Mouse (Mus musculus): ENCODE results near the gene Gpr18. TPM values are rescaled to one million over a fixed set of nuclear protein-coding genes. Genes with fewer than 3 reads are reported as not detected.
A peak's percentile ranks its signal among the peaks of the same experiment; 100 is the strongest.

The Gpr18 gene
- total and polyA plus RNA-seq, 3 experiments = 33.5 to 46.2 (median 37.0) TPM

GRCm38 (mm10) chr14:121919752-121920151, 4.2 kb upstream of the Gpr18 start (continued):
- TF ChIP-seq GABPA (IDR thresholded peaks at IDR 0.05; ENCODE audit: insufficient replicate concordance, low read depth, low read length) = no peak
- TF ChIP-seq JUN (IDR thresholded peaks at IDR 0.05; ENCODE audit: insufficient read depth, low read depth, low read length) = no peak
- TF ChIP-seq MAX (IDR thresholded peaks at IDR 0.05; ENCODE audit: low read length) = no peak
- TF ChIP-seq EP300 (IDR thresholded peaks at IDR 0.05; ENCODE audit: low read length) = no peak
- TF ChIP-seq RCOR1 (conservative IDR thresholded peaks at IDR 0.05; ENCODE audit: low read depth, low read length) = no peak
- TF ChIP-seq ZC3H11A (IDR thresholded peaks at IDR 0.05; ENCODE audit: low read depth, low read length) = peak; percentile 41; the same call in 1 of the 2 replicates
- TF ChIP-seq UBTF (IDR thresholded peaks at IDR 0.05; ENCODE audit: low read depth, low read length) = no peak
- TF ChIP-seq RAD21 (IDR thresholded peaks at IDR 0.05; ENCODE audit: low read depth, low read length) = peak; percentile 79
- TF ChIP-seq ZKSCAN1 (IDR thresholded peaks at IDR 0.05; ENCODE audit: borderline replicate concordance, low read depth, low read length) = no peak
- TF ChIP-seq CHD1 (IDR thresholded peaks at IDR 0.05; ENCODE audit: low read depth, low read length) = no peak

GRCm38 (mm10) chr14:121918266-121918665, 2.7 kb upstream of the Gpr18 start:
- dilution Hi-C loops (cut with MboI; ENCODE audit: extremely low pct_ligation_motif_present, extremely low pct_unique_long_range_greater_than_20kb, low sequenced_read_pairs) (no loop called here), in situ Hi-C loops (cut with MboI; ENCODE audit: low pct_ligation_motif_present, low pct_unique_long_range_greater_than_20kb, low sequenced_read_pairs) (no loop called here)
- Histone ChIP-seq H3K9ac (ENCODE audit: insufficient read depth, low read depth) (no peak overlapping the region), H3K79me2 (replicated peaks; ENCODE audit: control insufficient read depth, extremely low read depth, insufficient read depth, poor library complexity, severe bottlenecking) (peaks cover 19% of the 10 kb centered on the region), H3K4me2 (ENCODE audit: insufficient read depth, low read depth, poor library complexity, severe bottlenecking) (no peak overlapping the region), H3K9me3 (replicated peaks; ENCODE audit: low read length) (no peaks in the 10 kb centered on the region), H3K27ac (ENCODE audit: insufficient read depth, low read depth) (no peak overlapping the region), H3K4me1 (ENCODE audit: control insufficient read depth in 1 of 2, insufficient read depth in 2 of 2) (peaks cover 17 to 60% of the 10 kb centered on the region in 2 experiments), H3K36me3 (replicated peaks in 1 of 2; ENCODE audit: control insufficient read depth in 1 of 2, insufficient read depth in 1 of 2, low read length in 1 of 2) (peaks cover 2 to 32% of the 10 kb centered on the region in 2 experiments), H3K27me3 (replicated peaks) (no peaks in the 10 kb centered on the region), H3K4me3 (replicated peaks in 1 of 3; ENCODE audit: low read depth in 2 of 3, low read length in 2 of 3, poor library complexity in 1 of 3) (no peak overlapping the region)
- no peak for TF ChIP-seq MAX (IDR thresholded peaks at IDR 0.05; ENCODE audit: low read length)
- no peak for TF ChIP-seq USF2 (conservative IDR thresholded peaks at IDR 0.05; ENCODE audit: low read depth, low read length)
- no peak for TF ChIP-seq SIN3A (IDR thresholded peaks at IDR 0.05; ENCODE audit: low read length)
- no peak for TF ChIP-seq KAT2A (IDR thresholded peaks at IDR 0.05; ENCODE audit: insufficient replicate concordance, low read length)
- TF ChIP-seq ELF1 (IDR thresholded peaks at IDR 0.05; ENCODE audit: low read depth, low read length) = no peak
- no peak for TF ChIP-seq HCFC1 (IDR thresholded peaks at IDR 0.05; ENCODE audit: low read depth, low read length)
- TF ChIP-seq GABPA (IDR thresholded peaks at IDR 0.05; ENCODE audit: insufficient replicate concordance, low read depth, low read length) = no peak
- TF ChIP-seq TBP (conservative IDR thresholded peaks at IDR 0.05; ENCODE audit: low read depth, low read length) = no peak
- no peak for TF ChIP-seq ZNF384 (IDR thresholded peaks at IDR 0.05; ENCODE audit: low read depth, low read length)
- TF ChIP-seq BHLHE40 (IDR thresholded peaks at IDR 0.05; ENCODE audit: low read depth, low read length) = no peak
- no peak for TF ChIP-seq CHD1 (IDR thresholded peaks at IDR 0.05; ENCODE audit: low read depth, low read length)
- TF ChIP-seq PAX5 (IDR thresholded peaks at IDR 0.05; ENCODE audit: low read length) = no peak
- TF ChIP-seq NRF1 (IDR thresholded peaks at IDR 0.05; ENCODE audit: low read depth, low read length) = no peak
- TF ChIP-seq CHD2 (IDR thresholded peaks at IDR 0.05; ENCODE audit: low read length) = no peak
- no peak for DNase-seq (ENCODE audit: extremely low read depth)
